Mouse (Mus musculus): Measurements from ENCODE around the gene Cdh13.

DNA sequence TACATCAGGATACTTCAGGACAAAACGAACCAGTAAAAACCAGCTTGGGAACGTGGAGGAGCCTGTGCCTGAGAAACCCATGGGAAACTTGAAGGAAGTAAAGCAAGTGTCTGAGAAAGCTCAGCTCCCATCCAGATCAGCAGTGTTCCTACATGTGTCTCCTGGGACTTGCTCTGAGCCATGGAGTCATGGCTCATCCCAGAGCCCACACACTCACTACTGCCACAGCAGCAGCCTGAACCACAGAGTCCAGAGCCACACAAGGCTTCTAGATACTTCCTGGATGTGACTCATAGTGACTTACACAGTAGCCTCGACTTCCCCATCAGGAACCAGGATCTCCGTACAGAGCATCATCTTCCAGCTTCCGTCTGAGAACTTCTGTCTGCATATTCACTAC lies 153.2 kb downstream of the Cdh13 start:
- TF ChIP-seq CTCF (IDR thresholded peaks at IDR 0.05; ENCODE audit: control insufficient read depth, insufficient read depth, insufficient replicate concordance, low read depth, low read length) = no peak
- TF ChIP-seq POLR2A (IDR thresholded peaks at IDR 0.05; ENCODE audit: control insufficient read depth, low read depth, low read length) = no peak
